Mouse (Mus musculus): ENCODE results near the gene Tango6.

- TF ChIP-seq CTCF (IDR thresholded peaks at IDR 0.05; ENCODE audit: extremely low read depth, insufficient read depth, insufficient read length, insufficient replicate concordance) (no peak), POLR2A (IDR thresholded peaks at IDR 0.05; ENCODE audit: low read depth, low read length) (no peak)
These were observed 59.5 kb downstream of the Tango6 start for GRCm38 (mm10) chr8:106742321-106742720.
